Comparison of ENCODE assay signal across 8 mouse cellular contexts in the genomic region with DNA sequence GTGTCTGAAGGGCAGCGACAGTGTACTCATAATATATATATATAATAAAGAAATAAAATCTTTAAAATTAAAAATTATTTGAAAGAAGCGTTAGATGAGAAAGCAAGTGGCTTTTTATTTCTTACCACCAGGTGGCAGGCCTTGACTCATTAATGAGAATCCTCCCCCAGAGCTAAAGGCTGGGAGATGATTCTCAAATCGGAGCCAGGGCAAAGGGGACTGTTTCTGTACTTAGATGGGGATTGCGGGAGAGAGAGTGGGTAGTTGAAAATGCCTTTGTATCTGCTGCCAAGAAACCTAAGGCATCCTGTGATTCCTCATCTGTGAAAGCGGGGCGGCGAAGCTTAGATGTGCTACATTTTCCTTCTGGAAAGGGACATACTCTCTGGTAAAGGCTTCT. TPM values are rescaled to one million over a fixed set of nuclear protein-coding genes. Genes with fewer than 3 reads are reported as not detected.
DNase-seq lines count a peak whose midpoint lies in the region; ATAC-seq and TF ChIP-seq lines count a peak whose summit lies in the region.

No protein-coding gene starts in this region.

- no peak overlapping the region for H3K27ac ChIP-seq in forebrain, postnatal 0 days (ENCODE audit: low read depth, low read length)
- no peak overlapping the region for H3K27ac ChIP-seq in forebrain, embryonic 11.5 days (ENCODE audit: low read depth, low read length)
- no peak overlapping the region for H3K27ac ChIP-seq in cortical plate, adult 2 months (ENCODE audit: insufficient read depth, low read length)

- TF ChIP-seq CTCF in forebrain, postnatal 0 days (IDR thresholded peaks at IDR 0.05; ENCODE audit: low read depth) = peak; percentile 73
- TF ChIP-seq CTCF in cortical plate, adult 2 months (IDR thresholded peaks at IDR 0.05; ENCODE audit: extremely low read depth, insufficient read depth, low read length) = peak; percentile 41; the same call in 1 of the 2 replicates

- 14% methylated on average over 7 of the region's 7 CpGs for WGBS in forebrain, postnatal 0 days
- WGBS in forebrain, embryonic 11.5 days = 17% methylated on average over 7 of the region's 7 CpGs

- no peaks in the 10 kb centered on the region for H3K9me3 ChIP-seq in forebrain, postnatal 0 days (ENCODE audit: low read length)
- no peaks in the 10 kb centered on the region for H3K9me3 ChIP-seq in forebrain, embryonic 11.5 days (ENCODE audit: control insufficient read depth, low read length)

- DNase-seq in forebrain, postnatal 0 days = peak; percentile 83
- no peak for DNase-seq in forebrain, embryonic 11.5 days (ENCODE audit: low spot score)
- peak; percentile 55 for DNase-seq in urinary bladder, postnatal 14 days (ENCODE audit: low spot score)
- DNase-seq in urinary bladder, postnatal 10 days (ENCODE audit: low spot score) = no peak
- DNase-seq in kidney, adult 8-10 months = peak; percentile 31 to 48
- DNase-seq in lung, postnatal 25 days (ENCODE audit: low spot score) = peak; percentile 51
- peak; percentile 38 for DNase-seq in right cerebral cortex, postnatal 4 days

- ATAC-seq in forebrain, postnatal 0 days = peak; percentile 34; the same call in 1 of the 2 replicates
- no peak for ATAC-seq in forebrain, embryonic 11.5 days (replicated peaks; ENCODE audit: low FRiP score)

- TF ChIP-seq POLR2A in cortical plate, adult 2 months (IDR thresholded peaks at IDR 0.05; ENCODE audit: extremely low read depth, insufficient read depth, low read length) = no peak

- no peak overlapping the region for H3K4me3 ChIP-seq in forebrain, postnatal 0 days (ENCODE audit: low read depth, low read length)
- no peak overlapping the region for H3K4me3 ChIP-seq in forebrain, embryonic 11.5 days (ENCODE audit: low read depth, low read length)
- H3K4me3 ChIP-seq in cortical plate, adult 2 months (ENCODE audit: insufficient read depth, low read length) = no peak overlapping the region

- H3K4me1 ChIP-seq in forebrain, postnatal 0 days (ENCODE audit: insufficient read depth) = no peaks in the 10 kb centered on the region; the same call in 1 of the 2 replicates
- peaks cover 19% of the 10 kb centered on the region for H3K4me1 ChIP-seq in forebrain, embryonic 11.5 days (replicated peaks; ENCODE audit: control insufficient read depth, insufficient read depth, low read length)
- peaks cover 4% of the 10 kb centered on the region; the same call in 1 of the 2 replicates for H3K4me1 ChIP-seq in cortical plate, adult 2 months (ENCODE audit: control insufficient read depth, insufficient read depth, low read length)

- H3K36me3 ChIP-seq in forebrain, postnatal 0 days (ENCODE audit: insufficient read depth) = no peaks in the 10 kb centered on the region
- no peaks in the 10 kb centered on the region for H3K36me3 ChIP-seq in forebrain, embryonic 11.5 days (ENCODE audit: control insufficient read depth, insufficient read depth, low read length)

- no peaks in the 10 kb centered on the region for H3K27me3 ChIP-seq in forebrain, postnatal 0 days (ENCODE audit: insufficient read depth, low read length)
- H3K27me3 ChIP-seq in forebrain, embryonic 11.5 days (ENCODE audit: control insufficient read depth, insufficient read depth, low read length) = peaks cover 44% of the 10 kb centered on the region

- peak overlapping the region; percentile 15; the same call in 1 of the 2 replicates for H3K4me2 ChIP-seq in forebrain, postnatal 0 days (ENCODE audit: low read depth)
- H3K4me2 ChIP-seq in forebrain, embryonic 11.5 days (ENCODE audit: low read depth, low read length, severe bottlenecking) = no peak overlapping the region

- H3K9ac ChIP-seq in forebrain, postnatal 0 days = no peak overlapping the region
- no peak overlapping the region for H3K9ac ChIP-seq in forebrain, embryonic 11.5 days (ENCODE audit: low read length)

RNA-seq across cellular contexts. Expression of gene Msantd2, which starts 26.4 kb away (rescaled TPM):
- 43.3 and 122 TPM in 2 replicates for total RNA-seq in forebrain, postnatal 0 days (2014; rRNA removed)
- polyA plus RNA-seq in forebrain, postnatal 0 days (2015; fragmentation: Nextera tagmentation; extraction: Ambion mirVana) = 15.3 and 19.5 TPM in 2 replicates
- polyA plus RNA-seq in forebrain, embryonic 11.5 days (2014; fragmentation: Nextera tagmentation; extraction: Ambion mirVana) = 45.2 and 45.3 TPM in 2 replicates
- 35.4 and 36.7 TPM in 2 replicates for polyA plus RNA-seq in cortical plate, adult 2 months (2012; rRNA removed)

RNA-seq across cellular contexts. Expression of gene Robo3, which starts 29.7 kb away (rescaled TPM):
- total RNA-seq in forebrain, postnatal 0 days (2014; rRNA removed) = 1.2 and 1.9 TPM in 2 replicates
- 0.48 and 1.5 TPM in 2 replicates for polyA plus RNA-seq in forebrain, postnatal 0 days (2015; fragmentation: Nextera tagmentation; extraction: Ambion mirVana)
- 19.5 and 19.6 TPM in 2 replicates for polyA plus RNA-seq in forebrain, embryonic 11.5 days (2014; fragmentation: Nextera tagmentation; extraction: Ambion mirVana)
- 66.5 and 71.0 TPM in 2 replicates for polyA plus RNA-seq in cortical plate, adult 2 months (2012; rRNA removed)

Comparison
In these comparisons a context has a peak if more than half of its experiments do, and no peak if none do; other contexts are left out.
1. DNase-seq: peak in forebrain, postnatal 0 days (single experiment), urinary bladder, postnatal 14 days (single experiment), kidney, adult 8-10 months (2 of 2), lung, postnatal 25 days (single experiment) and right cerebral cortex, postnatal 4 days (single experiment); none in forebrain, embryonic 11.5 days (single experiment) and urinary bladder, postnatal 10 days (single experiment).